Mouse (Mus musculus) heart, adult 11 months (tissue): ENCODE data around the gene Alkbh7.
A peak's percentile ranks its signal among the peaks of the same experiment; 100 is the strongest.

Source experiments
- DNase-seq: peaks from one replicate; pipeline ENCODE4 v3.0.0; 2022

The Alkbh7 gene

GRCm38 (mm10) chr17:56997029-56997667 lies at the start of gene Alkbh7:
Gene Alkbh7, plus strand, starts transcription at chr17:56997339.
- peak; percentile 100 for DNase-seq

- peak; percentile 90 for DNase-seq
Measured at GRCm38 (mm10) chr17:56950915-56951314, 46.2 kb upstream of the Alkbh7 start.

GRCm38 (mm10) chr17:56952639-56953038 lies 44.5 kb upstream of the Alkbh7 start:
- no peak for DNase-seq

- peak; percentile 76 for DNase-seq
Measured at GRCm38 (mm10) chr17:56954871-56955270, 42.3 kb upstream of the Alkbh7 start.

GRCm38 (mm10) chr17:56957763-56958429 lies 39.2 kb upstream of the Alkbh7 start:
- peak; percentile 92 for DNase-seq

GRCm38 (mm10) chr17:56958667-56959066 lies 38.5 kb upstream of the Alkbh7 start:
- DNase-seq = peak; percentile 44

GRCm38 (mm10) chr17:56961880-56962279 lies 35.3 kb upstream of the Alkbh7 start:
- peak; percentile 57 for DNase-seq

- DNase-seq = peak; percentile 52
Measured at GRCm38 (mm10) chr17:56962642-56963405, 34.3 kb upstream of the Alkbh7 start.

GRCm38 (mm10) chr17:56963646-56964045 lies 33.5 kb upstream of the Alkbh7 start:
- peak; percentile 63 for DNase-seq

- peak; percentile 58 for DNase-seq
Measured at GRCm38 (mm10) chr17:56969321-56969720, 27.8 kb upstream of the Alkbh7 start.

GRCm38 (mm10) chr17:56970081-56970480 lies 27.1 kb upstream of the Alkbh7 start:
- peak; percentile 45 for DNase-seq

- DNase-seq = peak; percentile 83
Measured at GRCm38 (mm10) chr17:56973956-56974707, 23.0 kb upstream of the Alkbh7 start.

GRCm38 (mm10) chr17:56974708-56975240 lies 22.4 kb upstream of the Alkbh7 start:
- no peak for DNase-seq

GRCm38 (mm10) chr17:56975391-56975790 lies 21.7 kb upstream of the Alkbh7 start:
- peak; percentile 80 for DNase-seq

- peak; percentile 66 for DNase-seq
Measured at GRCm38 (mm10) chr17:56976531-56977390, 20.4 kb upstream of the Alkbh7 start.

GRCm38 (mm10) chr17:56979524-56979923 lies 17.6 kb upstream of the Alkbh7 start:
- DNase-seq = peak; percentile 67

GRCm38 (mm10) chr17:56981049-56981448 lies 16.1 kb upstream of the Alkbh7 start:
- DNase-seq = peak; percentile 81

GRCm38 (mm10) chr17:56982013-56982412 lies 15.1 kb upstream of the Alkbh7 start, which contains the start of gene Acer1:
Gene Acer1, minus strand, starts transcription at chr17:56982126.
- DNase-seq = peak; percentile 86

- DNase-seq = peak; percentile 82
Measured at GRCm38 (mm10) chr17:56984886-56985285, 12.3 kb upstream of the Alkbh7 start.

- peak; percentile 60 for DNase-seq
Measured at GRCm38 (mm10) chr17:56985656-56986055, 11.5 kb upstream of the Alkbh7 start.

GRCm38 (mm10) chr17:56986105-56986805 lies 10.9 kb upstream of the Alkbh7 start:
- DNase-seq = peak; percentile 65
